20 mouse cellular contexts compared by ENCODE assay signal in genomic region chr6:126240256-126240655, GRCm38 (mm10).
"Had no signal": no experiment of that assay in that cellular context is flagged by ENCODE, and none has a peak within 500 bp of the region (broad histone marks: within the 10 kb centered on the region; RNA-seq: fewer than 3 reads in every experiment).

No protein-coding gene starts in this region.

- H3K27me3 ChIP-seq: limb, embryonic 12.5 days; limb, embryonic 15.5 days; midbrain, embryonic 12.5 days; midbrain, embryonic 15.5 days; neural tube, embryonic 13.5 days; stomach, embryonic 15.5 days had no signal

- H3K4me3 ChIP-seq: limb, embryonic 12.5 days; limb, embryonic 15.5 days; midbrain, embryonic 12.5 days; midbrain, embryonic 15.5 days; neural tube, embryonic 13.5 days; stomach, embryonic 15.5 days had no signal

- H3K4me2 ChIP-seq: limb, embryonic 12.5 days; limb, embryonic 15.5 days; liver, embryonic 11.5 days; lung, embryonic 14.5 days; midbrain, embryonic 12.5 days; midbrain, embryonic 15.5 days; neural tube, embryonic 13.5 days; stomach, embryonic 15.5 days had no signal

- H3K9me3 ChIP-seq: limb, embryonic 12.5 days; limb, embryonic 15.5 days; midbrain, embryonic 12.5 days; midbrain, embryonic 15.5 days; neural tube, embryonic 13.5 days; stomach, embryonic 15.5 days had no signal

- H3K27ac ChIP-seq: limb, embryonic 12.5 days; limb, embryonic 15.5 days; liver, embryonic 14.5 days; macrophage; midbrain, embryonic 12.5 days; midbrain, embryonic 15.5 days; neural tube, embryonic 13.5 days; stomach, embryonic 15.5 days had no signal

- DNase-seq: kidney, adult 9 months; kidney, postnatal 14 days; kidney, postnatal 4 days; left cerebral cortex, postnatal 4 days; liver, postnatal 0 days; lung, embryonic 14.5 days; right cerebral cortex, adult 18-20 months; right cerebral cortex, postnatal 14 days; spleen, adult 18-20 months; thymus, postnatal 25 days had no signal

- H3K9ac ChIP-seq: limb, embryonic 12.5 days; limb, embryonic 15.5 days; liver, embryonic 14.5 days; liver, postnatal 0 days; lung, embryonic 14.5 days; midbrain, embryonic 12.5 days; midbrain, embryonic 15.5 days; neural tube, embryonic 13.5 days; stomach, embryonic 15.5 days had no signal

- ATAC-seq: liver, postnatal 0 days; lung, postnatal 0 days; midbrain, embryonic 15.5 days had no signal

- H3K36me3 ChIP-seq: limb, embryonic 12.5 days; limb, embryonic 15.5 days; midbrain, embryonic 12.5 days; midbrain, embryonic 15.5 days; neural tube, embryonic 13.5 days; stomach, embryonic 15.5 days had no signal

- H3K4me1 ChIP-seq: limb, embryonic 12.5 days; limb, embryonic 15.5 days; midbrain, embryonic 12.5 days; midbrain, embryonic 15.5 days; stomach, embryonic 15.5 days had no signal
